Mouse (Mus musculus) cortical plate, adult 2 months (tissue): ENCODE results near the gene Lrrc8c. TPM values are rescaled to one million over a fixed set of nuclear protein-coding genes. Genes with fewer than 3 reads are reported as not detected.

Experiments
- H3K27ac ChIP-seq: fragments of 200-500 bp; 2 replicates; pipeline ENCODE4 v1.5.1; 2012; ENCODE audit warnings: low read length, control low read depth, inconsistent platforms; ENCODE audit not compliant: insufficient read depth
- H3K4me1 ChIP-seq: fragments of 200-500 bp; 2 replicates; pipeline ENCODE4 v1.6.1; 2011; ENCODE audit warnings: low read length; ENCODE audit not compliant: control insufficient read depth, insufficient read depth
- H3K4me3 ChIP-seq: fragments of 200-500 bp; 2 replicates; pipeline ENCODE4 v1.5.1; 2011; ENCODE audit warnings: mild to moderate bottlenecking, low read length, control low read depth; ENCODE audit not compliant: insufficient read depth
- CTCF ChIP-seq: fragments of 200-500 bp; IDR thresholded peaks from 2 replicates; pipeline ENCODE4 v1.5.1; 2011; ENCODE audit warnings: mild to moderate bottlenecking, control low read depth, low read length; ENCODE audit not compliant: insufficient read depth; ENCODE audit errors: extremely low read depth
- POLR2A ChIP-seq: fragments of 200-500 bp; IDR thresholded peaks from 2 replicates; pipeline ENCODE4 v1.6.1; 2011; ENCODE audit warnings: mild to moderate bottlenecking, low read length, control low read depth; ENCODE audit not compliant: insufficient read depth; ENCODE audit errors: extremely low read depth
- polyA plus RNA-seq: library from polyadenylated mRNA; depleted of rRNA; stranded (reverse); fragments of >200 nt; gene quantifications from 2 replicates; pipeline ENCODE4 v1.2.3, GENCODE M21; 2012

The Lrrc8c gene
- polyA plus RNA-seq, 1 experiment, result 14.0 TPM

DNA sequence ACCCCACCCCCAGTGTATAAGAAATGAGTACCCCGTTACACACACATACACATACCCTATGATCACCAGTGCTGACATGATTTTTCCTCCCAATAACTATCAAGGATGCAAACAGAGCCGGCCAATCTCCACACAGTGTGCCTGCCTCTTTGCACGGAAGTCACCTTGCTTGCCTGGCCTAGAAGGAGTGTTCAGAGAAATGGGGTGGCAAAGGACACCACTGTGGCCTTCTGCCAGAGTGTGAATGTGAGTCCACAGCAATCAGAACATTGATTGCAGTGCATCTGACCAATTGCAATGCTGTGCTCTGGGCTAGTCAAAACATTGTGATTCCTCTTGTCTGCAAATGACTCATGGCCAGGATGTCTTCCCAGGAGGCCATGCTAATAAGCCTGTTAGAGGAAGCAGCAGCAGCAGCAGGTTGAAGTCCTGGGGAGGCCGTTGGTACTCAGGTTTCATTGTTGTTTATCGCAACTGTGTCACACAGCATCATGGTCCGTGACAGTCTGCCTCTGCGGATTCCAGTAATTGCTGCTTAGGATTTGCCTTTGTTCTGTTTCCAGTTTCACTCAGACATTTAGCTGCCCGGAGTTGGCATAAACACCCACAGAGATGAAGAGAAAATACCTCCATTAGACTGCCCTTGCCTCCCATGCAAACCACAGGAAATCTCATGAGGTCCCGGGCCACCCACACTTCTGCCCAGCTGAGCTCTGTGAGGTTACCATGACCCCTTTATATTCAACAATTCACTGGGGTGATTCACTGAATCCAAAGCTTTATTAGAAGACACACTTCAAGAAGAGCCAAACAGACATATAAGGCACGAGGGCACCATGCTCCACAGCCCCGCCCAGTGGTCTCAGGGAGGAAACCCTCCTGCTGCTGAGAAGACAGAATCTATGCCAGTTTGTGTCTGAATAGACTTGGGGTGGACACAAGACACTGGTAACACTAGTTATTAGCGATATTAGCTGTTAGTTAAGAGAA, 18.8 kb upstream of the Lrrc8c start:
- Histone ChIP-seq H3K27ac (no peak overlapping the region), H3K4me3 (no peak overlapping the region)

DNA sequence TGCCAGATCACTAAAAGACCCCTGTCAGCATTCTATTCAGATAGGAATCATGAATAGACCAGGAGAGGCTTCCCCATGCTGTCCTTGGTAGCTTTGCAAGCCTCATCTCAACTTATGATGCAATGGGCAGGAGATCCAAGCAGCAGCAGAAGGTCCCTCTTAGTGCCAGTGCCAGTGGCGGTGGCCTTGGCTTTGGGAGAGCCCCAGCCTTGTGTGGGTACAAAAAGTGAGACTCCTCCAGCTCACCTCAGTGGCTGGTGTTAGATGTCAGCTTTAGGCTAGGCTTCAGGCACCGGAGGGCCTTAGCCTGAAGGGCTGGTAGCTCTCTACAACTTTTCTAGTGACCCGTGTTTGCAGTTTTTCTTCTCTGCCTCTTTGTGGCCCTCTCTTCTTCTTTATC, 18.1 kb upstream of the Lrrc8c start:
- H3K27ac ChIP-seq, result no peak overlapping the region
- no peak overlapping the region for H3K4me3 ChIP-seq
- peaks cover 10% of the 10 kb centered on the region for H3K4me1 ChIP-seq
- TF ChIP-seq POLR2A (no peak), CTCF (no peak)

More for the DNA sequence above, 18.8 kb upstream of the Lrrc8c start:
- H3K4me1 ChIP-seq, result peaks cover 10% of the 10 kb centered on the region
- TF ChIP-seq POLR2A (no peak), CTCF (no peak)

DNA sequence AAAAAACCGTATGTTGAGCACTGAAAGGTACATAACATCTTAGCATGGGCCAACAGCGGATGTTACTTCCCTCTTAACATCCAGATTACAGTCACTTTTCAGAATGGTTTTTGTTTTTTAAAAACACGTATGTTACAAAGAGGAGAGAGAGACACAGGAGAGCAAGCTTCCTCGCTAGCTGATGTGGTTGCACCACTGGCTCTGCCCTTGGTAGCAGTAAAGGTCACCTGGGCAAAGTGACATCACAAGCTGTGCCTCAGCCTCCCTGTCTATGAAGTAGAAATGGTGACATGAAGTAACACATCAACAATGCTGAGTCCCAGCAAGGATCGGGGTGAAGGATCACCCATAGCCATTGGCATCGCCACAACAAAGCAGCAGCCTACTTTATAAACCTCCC, 10.4 kb upstream of the Lrrc8c start:
- no peak for TF ChIP-seq POLR2A
- no peak for TF ChIP-seq CTCF
- no peak overlapping the region for H3K4me3 ChIP-seq
- H3K27ac ChIP-seq, result no peak overlapping the region
- no peaks in the 10 kb centered on the region for H3K4me1 ChIP-seq

DNA sequence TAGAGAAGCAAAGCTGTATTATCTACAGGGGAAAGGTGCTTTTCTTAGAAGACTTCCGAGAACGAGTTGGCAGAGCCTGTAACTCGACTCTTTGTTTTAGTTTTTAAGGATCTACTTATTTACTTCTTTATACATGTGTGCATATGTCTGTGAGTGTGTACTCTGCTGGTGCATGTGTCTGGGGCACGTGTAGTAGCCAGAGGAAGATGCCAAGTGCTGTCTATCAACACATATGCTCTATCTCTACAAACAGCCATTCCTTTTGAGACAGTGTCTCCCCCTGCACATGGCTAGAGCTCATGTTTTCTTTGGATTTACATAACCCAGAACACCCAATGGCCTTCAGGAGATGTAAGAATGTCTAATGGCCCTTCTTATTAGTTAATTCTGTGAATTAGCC, 6.9 kb upstream of the Lrrc8c start:
- Histone ChIP-seq H3K4me3 (no peak overlapping the region), H3K27ac (no peak overlapping the region), H3K4me1 (no peaks in the 10 kb centered on the region)
- no peak for TF ChIP-seq CTCF

DNA sequence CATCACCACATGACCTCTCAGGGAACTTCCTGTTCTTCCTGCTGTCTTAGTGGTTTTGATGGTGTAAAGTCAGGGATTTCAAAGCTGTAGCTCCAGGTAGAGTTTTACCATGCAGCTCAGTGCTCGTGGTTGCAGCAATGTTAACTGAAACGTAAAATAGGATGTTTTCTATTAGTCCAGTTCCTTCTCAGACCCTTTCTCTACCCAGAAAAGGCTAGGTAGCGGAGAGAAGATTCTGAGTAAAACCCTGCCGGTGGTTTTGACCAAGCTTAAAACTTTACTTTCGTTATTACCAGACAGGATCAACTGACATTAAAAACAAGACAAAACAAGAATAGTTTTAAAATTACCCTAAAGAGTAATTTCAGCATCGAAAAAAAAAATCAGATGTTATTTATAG, 3.7 kb upstream of the Lrrc8c start:
- Histone ChIP-seq H3K4me1 (no peaks in the 10 kb centered on the region), H3K27ac (no peak overlapping the region), H3K4me3 (no peak overlapping the region)
- TF ChIP-seq POLR2A (no peak), CTCF (no peak)

DNA sequence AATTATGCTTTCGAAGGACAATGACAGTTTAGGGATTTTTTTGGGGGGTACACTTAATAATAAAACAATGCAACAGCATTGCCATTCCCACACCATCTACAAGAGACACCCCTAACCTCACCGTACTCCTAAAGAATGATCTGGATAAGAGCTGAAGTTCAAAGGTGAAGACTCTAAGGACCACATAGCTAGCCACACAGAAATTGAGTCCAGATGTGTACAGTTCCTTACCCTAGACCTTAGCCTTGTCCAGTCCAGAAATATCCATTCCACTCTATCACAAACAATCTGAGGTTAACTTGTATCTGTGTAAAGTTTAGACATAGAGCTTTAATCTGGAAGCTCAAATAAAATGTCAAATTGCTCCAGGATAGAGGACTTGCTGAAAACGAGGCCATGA, 2.9 kb upstream of the Lrrc8c start:
- Histone ChIP-seq H3K4me3 (no peak overlapping the region), H3K27ac (no peak overlapping the region), H3K4me1 (no peaks in the 10 kb centered on the region)
- TF ChIP-seq POLR2A (no peak), CTCF (no peak)

DNA sequence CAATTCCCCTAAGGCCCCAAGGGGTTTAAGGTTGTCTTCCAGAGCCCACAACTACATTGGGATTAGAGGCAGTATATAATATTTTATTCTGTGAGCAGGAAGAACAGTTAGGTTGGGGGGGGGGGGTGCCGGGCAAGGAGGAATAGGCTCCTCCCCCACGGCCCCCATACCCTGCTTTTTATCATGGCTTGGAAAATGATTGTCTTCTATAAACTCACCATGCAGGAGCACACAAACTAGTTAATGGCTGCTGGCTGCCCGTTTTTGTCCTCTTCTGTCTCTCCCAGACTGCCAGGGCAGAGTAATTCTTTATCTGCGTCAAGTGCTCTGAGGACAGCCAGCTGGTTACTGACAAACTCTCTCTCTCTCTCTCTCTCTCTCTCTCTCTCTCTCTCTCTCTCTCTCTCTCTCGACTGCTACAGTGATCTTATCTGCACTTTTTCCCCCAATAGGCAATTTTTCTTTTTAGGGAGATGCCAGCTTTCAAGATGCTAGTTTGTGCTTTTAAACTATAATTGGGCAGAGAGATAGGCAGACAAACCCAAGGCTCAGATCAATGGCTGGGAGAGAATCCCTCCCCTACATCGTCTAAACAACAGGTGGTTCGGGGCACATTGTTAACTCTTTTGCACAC, 1.1 kb upstream of the Lrrc8c start:
- Histone ChIP-seq H3K4me3 (peak overlapping the region; percentile 100), H3K27ac (no peak overlapping the region), H3K4me1 (peaks cover 3% of the 10 kb centered on the region)
- TF ChIP-seq CTCF, result no peak
- no peak for TF ChIP-seq POLR2A

DNA sequence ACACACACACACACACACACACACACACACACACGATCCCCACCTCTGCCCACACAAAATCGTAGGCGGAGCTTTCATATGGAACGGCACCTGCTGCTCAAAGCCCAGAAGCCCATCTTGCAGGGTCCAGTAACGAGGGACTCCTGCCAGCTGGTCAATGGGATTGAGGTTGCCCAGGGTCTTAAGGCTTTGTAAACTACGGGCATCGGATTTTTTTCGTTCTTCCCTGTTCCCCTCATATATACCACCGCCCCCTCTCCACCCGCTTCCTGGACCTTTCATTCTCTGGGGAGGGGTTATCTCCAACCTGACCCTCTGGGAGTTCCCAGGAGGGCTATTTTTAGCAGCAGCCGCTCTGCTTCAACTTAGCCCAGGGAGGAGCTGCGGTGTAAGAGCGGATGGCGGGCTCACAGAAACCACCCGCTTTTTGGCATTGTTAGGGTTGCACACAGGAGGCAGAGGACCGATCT, 527 bp upstream of the Lrrc8c start:
- peak overlapping the region; percentile 43; the same call in 1 of the 2 replicates for H3K27ac ChIP-seq
- H3K4me1 ChIP-seq, result peaks cover 6% of the 10 kb centered on the region
- peak overlapping the region; percentile 100 for H3K4me3 ChIP-seq
- no peak for TF ChIP-seq POLR2A
- no peak for TF ChIP-seq CTCF

DNA sequence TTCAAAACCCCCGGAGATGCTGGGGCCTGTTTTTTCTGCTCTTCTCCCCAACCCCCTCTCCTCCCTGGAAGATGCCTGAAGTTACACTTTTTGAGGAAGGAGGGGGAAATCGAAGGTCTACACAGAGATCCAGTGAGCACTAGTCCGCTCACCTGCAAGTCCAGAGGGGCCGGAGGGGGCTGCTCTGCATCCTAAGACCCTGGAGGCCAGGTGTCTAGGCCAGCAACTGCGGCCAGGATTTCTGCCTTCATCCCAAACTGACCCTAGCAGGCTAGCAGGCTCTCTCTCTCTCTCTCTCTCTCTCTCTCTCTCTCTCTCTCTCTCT, 750 bp downstream of the Lrrc8c start:
- H3K4me1 ChIP-seq, result peaks cover 6% of the 10 kb centered on the region
- H3K4me3 ChIP-seq, result peak overlapping the region; percentile 100
- H3K27ac ChIP-seq, result 0 out of 2 replicates have a peak overlapping the region, but pooled peaks have one; percentile 99
- TF ChIP-seq POLR2A, result no peak
- no peak for TF ChIP-seq CTCF
